Mouse (Mus musculus): Measurements from ENCODE around the gene Efcab5.

Gene Efcab5

DNA sequence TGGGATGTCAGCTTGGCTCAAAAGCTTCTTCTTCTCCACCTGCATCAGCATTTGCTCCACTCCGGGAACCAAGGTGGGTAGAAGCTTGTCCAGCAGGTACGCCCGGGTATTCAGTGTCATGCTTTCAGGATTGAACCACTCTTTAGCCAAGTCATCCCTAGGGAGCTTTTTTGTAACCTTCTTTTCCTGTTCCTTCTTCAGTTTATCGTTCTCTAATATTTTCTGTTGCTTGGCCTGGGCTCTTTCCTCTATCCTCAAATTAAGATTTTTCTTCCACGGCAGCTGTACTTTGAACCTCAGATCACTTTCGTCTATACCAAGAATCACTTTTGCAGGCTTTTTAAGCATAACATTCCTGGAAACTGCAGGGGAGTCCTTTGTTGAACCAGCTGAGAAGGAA, at the start of gene Efcab5:
TSS of gene Efcab5 (minus strand) at position 101 of the 400 bp plus-strand sequence.
- DNase-seq (ENCODE audit: low spot score in 2 of 2) = no peak

DNA sequence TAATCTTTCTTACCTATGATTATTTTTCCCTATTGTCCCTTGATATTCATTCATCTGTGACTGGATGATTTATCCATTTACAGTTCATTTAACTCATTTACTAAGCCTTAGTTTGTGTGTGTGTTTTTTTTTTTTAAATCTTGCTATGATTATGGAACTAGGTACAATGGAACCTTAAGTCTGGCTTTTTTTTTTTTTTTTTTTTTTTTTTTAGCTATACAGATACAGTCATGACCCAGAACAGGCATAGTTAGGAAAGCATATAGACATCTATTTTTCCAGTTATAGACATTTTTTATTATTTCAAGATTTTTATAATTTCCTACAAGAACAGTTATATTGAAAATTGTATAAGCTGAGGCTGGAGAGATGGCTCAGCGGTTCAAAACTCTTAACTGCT, 46.5 kb upstream of the Efcab5 start:
- DNase-seq (ENCODE audit: low spot score in 2 of 2) = no peak

DNA sequence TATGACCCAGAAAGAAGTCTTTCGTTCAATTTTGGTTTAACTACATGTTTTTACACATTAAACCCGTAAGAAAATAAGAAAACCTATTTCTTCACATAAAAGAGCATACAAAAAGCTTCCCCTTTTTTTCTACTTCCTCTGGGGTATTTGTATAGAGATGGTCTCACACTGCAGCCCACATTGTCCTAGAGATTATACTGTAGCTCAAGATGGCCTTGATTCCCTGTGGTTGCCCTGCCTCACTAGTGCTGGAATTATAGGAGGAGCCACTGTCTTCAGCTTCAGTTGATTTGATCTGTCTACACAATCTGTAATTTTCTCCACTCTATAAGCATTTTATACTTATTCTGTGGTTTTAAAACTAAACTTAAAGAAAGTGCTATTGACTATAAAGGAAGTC, 42.7 kb upstream of the Efcab5 start:
- no peak for DNase-seq (ENCODE audit: low spot score in 2 of 2)

- DNase-seq (ENCODE audit: low spot score in 2 of 2) = no peak
These were observed 42.0 kb upstream of the Efcab5 start for GRCm38 (mm10) chr11:77230765-77231164.

GRCm38 (mm10) chr11:77216761-77217130, 28.0 kb upstream of the Efcab5 start:
- DNase-seq (ENCODE audit: low spot score in 2 of 2) = peak; percentile 16 to 36

DNA sequence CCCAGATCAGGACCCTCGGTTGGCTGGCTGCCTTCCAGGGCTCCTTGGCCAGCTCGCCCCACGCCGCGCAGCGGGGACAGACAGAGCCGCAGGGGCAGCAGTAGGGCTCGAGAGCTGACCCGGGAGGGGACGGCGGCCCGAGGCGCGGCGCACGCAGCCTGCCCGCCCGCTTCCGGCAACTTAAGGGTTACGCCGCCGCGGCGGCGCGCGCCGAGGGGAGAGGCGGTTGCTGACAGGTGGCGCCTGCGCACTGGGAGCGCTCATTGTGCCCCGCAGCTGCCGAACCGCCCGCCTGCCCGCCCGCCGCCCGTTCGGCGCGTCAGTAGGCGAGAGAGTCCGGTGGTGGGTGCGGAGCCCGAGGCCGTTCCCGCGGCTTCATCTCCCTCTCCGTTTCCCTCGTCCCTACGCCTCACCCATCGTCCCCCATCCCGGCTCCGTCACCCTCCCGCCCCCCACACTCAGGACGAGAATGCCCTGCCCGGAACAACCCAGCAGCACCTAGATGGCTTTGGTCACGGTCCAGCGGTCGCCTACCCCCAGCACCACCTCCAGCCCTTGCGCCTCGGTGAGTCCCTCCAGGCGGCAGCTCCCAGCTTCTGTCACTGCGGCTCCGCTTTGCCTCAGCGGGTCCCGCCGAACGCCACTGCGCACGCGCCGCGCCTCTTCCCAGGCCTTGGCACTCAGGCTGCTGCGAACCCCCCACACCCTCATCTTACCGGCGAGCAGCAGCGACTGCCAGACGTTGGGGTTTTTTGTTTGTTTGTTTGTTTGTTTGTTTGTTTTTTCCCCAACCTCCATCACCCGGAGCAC, 27.4 kb upstream of the Efcab5 start, which contains the start of gene Ssh2:
TSS of gene Ssh2 (plus strand) at position 337 of the 810 bp plus-strand sequence.
- peak; percentile 71 to 83 for DNase-seq (ENCODE audit: low spot score in 2 of 2)

- DNase-seq (ENCODE audit: low spot score in 2 of 2) = no peak
These were observed 26.7 kb upstream of the Efcab5 start for GRCm38 (mm10) chr11:77215483-77215882.

DNA sequence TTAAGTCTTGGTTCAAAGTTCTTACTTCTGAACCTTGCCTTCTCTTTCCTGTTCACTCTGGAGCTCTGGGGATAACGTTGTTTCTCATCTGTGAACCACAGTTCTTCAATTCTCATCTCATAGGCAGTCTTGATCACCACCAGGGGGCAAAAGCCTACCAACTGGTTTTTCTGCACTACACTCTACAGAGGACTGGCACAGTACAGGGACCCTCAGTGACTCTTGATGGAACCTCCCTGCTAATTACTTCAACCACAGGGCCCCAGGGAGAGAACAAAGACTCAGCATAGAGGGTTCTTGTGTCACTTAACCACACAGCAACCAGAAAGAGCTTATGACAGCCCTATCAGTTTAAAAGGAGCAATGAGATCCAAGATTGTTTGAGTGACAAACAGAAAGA, 26.0 kb upstream of the Efcab5 start:
- peak; percentile 43 to 55 for DNase-seq (ENCODE audit: low spot score in 2 of 2)

DNA sequence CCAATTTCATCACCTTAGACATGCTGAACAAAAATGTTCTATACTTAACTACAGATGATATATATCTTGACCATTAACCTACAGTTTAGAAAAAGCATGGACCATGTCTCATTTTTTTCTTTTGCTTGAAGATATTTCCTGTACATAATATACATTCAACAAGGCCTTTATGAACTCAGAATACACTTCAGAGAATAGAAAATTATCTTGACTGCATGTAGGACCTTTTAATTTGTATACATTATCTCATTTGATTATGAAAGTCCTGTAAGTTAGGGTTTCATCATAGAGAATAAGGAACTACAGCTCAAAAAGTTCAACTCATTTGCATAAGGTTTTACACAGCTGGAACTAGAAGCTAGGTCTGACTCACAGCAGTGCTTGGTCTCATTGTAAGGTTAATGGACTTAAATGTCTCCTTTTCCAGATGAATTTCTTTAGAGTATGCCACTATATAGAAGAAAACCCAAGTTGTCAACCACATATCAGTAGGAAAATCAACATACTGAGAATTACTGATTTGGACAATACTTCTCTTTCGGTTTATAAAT, 25.4 kb upstream of the Efcab5 start:
- no peak for DNase-seq (ENCODE audit: low spot score in 2 of 2)

DNA sequence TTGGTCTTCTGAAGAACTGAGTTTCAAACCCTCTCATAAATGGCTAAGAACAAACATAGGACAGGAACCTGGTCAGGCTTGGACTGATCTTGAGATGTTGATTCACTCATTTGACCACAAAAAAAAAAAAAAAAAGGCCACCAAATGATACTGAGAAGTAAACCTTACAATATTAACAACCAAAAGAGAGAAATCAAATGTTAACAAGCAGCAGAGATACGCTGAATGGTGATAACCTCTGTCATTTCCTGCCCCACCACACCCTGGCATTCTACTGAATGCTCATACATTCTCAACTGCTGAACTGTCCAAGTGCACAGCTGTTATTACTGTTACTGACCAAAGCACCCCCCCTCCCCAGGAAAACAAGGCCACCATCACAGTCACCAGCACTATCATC, 11.9 kb upstream of the Efcab5 start:
- no peak for DNase-seq (ENCODE audit: low spot score in 2 of 2)

DNA sequence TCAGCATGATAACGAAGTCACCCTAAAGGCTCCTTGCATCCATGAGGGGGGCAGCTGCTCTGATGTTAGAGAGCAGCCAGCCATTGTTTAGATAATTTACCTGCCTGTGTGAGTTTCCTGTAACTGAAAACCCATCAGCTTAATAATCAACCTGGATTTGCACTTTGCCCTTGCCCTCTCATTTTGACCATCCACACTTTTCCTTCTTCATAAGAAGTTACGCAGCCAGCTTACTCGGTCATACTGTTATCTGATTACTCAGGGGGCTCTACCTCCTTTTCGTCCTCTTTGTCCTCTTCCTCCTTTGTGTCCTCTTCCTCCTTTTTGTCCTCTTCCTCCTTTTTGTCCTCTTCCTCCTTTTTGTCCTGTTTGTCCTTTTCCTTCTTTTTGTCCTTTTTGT, 10.9 kb upstream of the Efcab5 start:
- no peak for DNase-seq (ENCODE audit: low spot score in 2 of 2)

- no peak for DNase-seq (ENCODE audit: low spot score in 2 of 2)
These were observed 7.7 kb upstream of the Efcab5 start for GRCm38 (mm10) chr11:77196181-77197143.

GRCm38 (mm10) chr11:77195360-77196109, 6.8 kb upstream of the Efcab5 start:
- no peak for DNase-seq (ENCODE audit: low spot score in 2 of 2)

- no peak for DNase-seq (ENCODE audit: low spot score in 2 of 2)
These were observed 6.0 kb upstream of the Efcab5 start for GRCm38 (mm10) chr11:77194762-77195161.

DNA sequence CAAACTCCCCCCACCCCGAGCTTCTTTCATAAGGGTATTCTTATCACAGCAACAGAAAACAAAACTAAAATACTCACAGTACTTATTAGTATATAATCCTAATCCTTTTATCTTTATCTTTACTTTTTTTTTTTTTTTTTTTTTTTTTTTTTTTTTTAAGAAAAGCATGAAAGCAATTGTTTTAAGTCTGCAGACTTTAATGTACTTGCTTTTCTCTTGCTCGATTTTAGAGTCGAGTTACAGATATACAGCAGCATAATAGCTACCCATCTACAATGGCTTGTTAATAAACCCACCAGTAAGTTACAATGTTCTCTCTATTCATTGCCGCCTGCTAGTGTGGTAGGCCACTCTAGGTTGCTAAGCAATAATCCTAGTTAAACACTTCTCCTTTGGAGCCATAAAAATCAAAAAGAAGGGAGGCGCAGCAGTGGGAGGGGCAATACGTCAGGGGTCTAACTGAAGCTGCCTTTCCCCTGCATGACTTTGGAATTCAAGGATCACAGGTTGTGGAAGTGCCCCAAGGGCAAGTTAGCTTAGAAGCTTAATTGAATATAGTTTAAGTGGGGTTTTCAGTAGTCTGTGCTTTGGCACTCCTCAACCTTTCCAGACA, 5.3 kb upstream of the Efcab5 start:
- no peak for DNase-seq (ENCODE audit: low spot score in 2 of 2)

DNA sequence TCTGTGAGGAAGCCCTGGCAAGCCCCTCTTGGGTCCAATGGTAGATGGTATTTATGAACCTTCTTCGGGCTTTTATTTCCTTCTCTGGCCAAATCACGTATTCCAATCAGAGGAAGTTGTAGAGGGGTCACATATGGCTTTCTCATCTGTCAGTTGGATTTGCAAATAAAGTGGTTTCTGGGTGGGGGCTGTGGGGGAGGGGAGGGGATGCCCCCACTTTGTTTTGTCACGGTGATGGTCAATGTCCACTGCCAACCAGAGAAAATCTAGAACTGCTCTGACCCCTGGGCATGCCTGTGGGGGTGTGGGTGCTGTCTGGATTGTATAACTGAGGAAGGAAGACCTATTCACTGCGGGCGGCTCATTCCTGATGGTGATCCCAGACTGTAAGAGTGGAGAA, 4.6 kb upstream of the Efcab5 start:
- no peak for DNase-seq (ENCODE audit: low spot score in 2 of 2)

- no peak for DNase-seq (ENCODE audit: low spot score in 2 of 2)
These were observed 3.8 kb downstream of the Efcab5 start for GRCm38 (mm10) chr11:77184926-77185325.

- no peak for DNase-seq (ENCODE audit: low spot score in 2 of 2)
These were observed 6.2 kb downstream of the Efcab5 start for GRCm38 (mm10) chr11:77182616-77183015.

DNA sequence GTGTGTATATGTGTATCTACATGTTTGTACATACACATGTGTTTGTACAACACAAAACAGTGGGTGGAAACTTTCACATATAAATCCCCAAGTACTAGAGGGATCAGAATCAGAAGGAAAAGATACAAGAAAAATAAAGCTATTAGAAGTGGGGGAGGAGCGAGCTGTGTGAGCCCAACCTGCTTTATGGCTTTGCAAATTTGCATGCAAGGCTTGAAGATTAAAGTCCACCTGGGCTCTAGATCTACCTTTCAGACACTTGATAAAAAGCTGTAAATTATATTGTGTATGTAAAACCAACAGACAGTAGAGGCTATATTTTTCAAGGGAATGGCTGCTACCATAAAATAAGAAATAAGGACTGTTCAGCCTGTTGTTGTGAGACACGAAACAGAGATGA, 6.7 kb downstream of the Efcab5 start:
- DNase-seq (ENCODE audit: low spot score in 2 of 2) = no peak

DNA sequence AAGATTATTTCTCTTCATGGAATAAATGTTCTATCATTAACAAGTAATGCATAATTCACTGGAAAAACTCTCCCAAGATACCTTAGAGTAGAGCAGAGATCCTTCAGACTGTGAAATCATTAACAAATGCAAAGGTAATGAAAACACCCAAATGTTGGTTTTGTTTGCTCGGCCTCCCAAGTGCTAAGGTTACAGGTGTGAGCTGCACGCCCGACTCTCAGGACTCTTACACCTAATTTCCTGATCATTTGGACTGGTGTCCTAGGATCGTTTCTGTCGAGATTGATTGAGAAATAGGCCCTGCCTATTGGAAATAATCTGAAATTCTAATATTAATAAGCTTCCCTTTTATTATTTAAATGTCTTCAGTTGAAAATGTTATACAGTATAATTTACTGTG, 7.2 kb downstream of the Efcab5 start:
- DNase-seq (ENCODE audit: low spot score in 2 of 2) = no peak

- peak; percentile 15 to 20 for DNase-seq (ENCODE audit: low spot score in 2 of 2)
These were observed 7.9 kb downstream of the Efcab5 start for GRCm38 (mm10) chr11:77180886-77181285.
